Mouse (Mus musculus): Measurements from ENCODE around the gene Wnt3a. TPM values are rescaled to one million over a fixed set of nuclear protein-coding genes. Genes with fewer than 3 reads are reported as not detected.

Gene Wnt3a
- polyA plus RNA-seq, 1 experiment from 2014 or later: not detected

- peak; percentile 86 for TF ChIP-seq CTCF (IDR thresholded peaks at IDR 0.05; ENCODE audit: low read depth)
- peak; percentile 68 for ATAC-seq
- H3K4me1 ChIP-seq (replicated peaks; ENCODE audit: control insufficient read depth, insufficient read depth, low read length): 0 out of 2 replicates have a peak, but pooled peaks cover 3% of the 10 kb centered on the region
- H3K36me3 ChIP-seq (ENCODE audit: control insufficient read depth, insufficient read depth): peaks cover 49% of the 10 kb centered on the region
- peak overlapping the region; percentile 97 for H3K27ac ChIP-seq (ENCODE audit: low read depth, low read length)
- peak overlapping the region; percentile 83 for H3K9ac ChIP-seq (ENCODE audit: low read depth, low read length)
- WGBS: 8% methylated on average over 18 of the region's 18 CpGs
- peak overlapping the region; percentile 90 for H3K4me3 ChIP-seq (ENCODE audit: low read depth, low read length)
- no peaks in the 10 kb centered on the region for H3K27me3 ChIP-seq (replicated peaks; ENCODE audit: control insufficient read depth, insufficient read depth, low read length)
- no peaks in the 10 kb centered on the region for H3K9me3 ChIP-seq (ENCODE audit: control insufficient read depth)
- peak overlapping the region; percentile 85 for H3K4me2 ChIP-seq (replicated peaks; ENCODE audit: low read depth)
These were observed 81.5 kb downstream of the Wnt3a start for GRCm38 (mm10) chr11:59209003-59209441.

GRCm38 (mm10) chr11:59208153-59208831, 82.3 kb downstream of the Wnt3a start, which contains the start of gene 2310033P09Rik:
TSS of gene 2310033P09Rik (plus strand) at chr11:59208321.
- Histone ChIP-seq H3K4me2 (replicated peaks; ENCODE audit: low read depth) (peak within 1 kb of the TSS; percentile 85), H3K27ac (ENCODE audit: low read depth, low read length) (peak within 1 kb of the TSS; percentile 97), H3K27me3 (replicated peaks; ENCODE audit: control insufficient read depth, insufficient read depth, low read length) (no peaks in the 10 kb centered on the region), H3K9me3 (ENCODE audit: control insufficient read depth) (no peaks in the 10 kb centered on the region), H3K9ac (ENCODE audit: low read depth, low read length) (peak within 1 kb of the TSS; percentile 83), H3K4me1 (replicated peaks; ENCODE audit: control insufficient read depth, insufficient read depth, low read length) (0 out of 2 replicates have a peak, but pooled peaks cover 3% of the 10 kb centered on the region), H3K4me3 (ENCODE audit: low read depth, low read length) (peak within 1 kb of the TSS; percentile 90), H3K36me3 (ENCODE audit: control insufficient read depth, insufficient read depth) (peaks cover 49% of the 10 kb centered on the region)
- ATAC-seq: peak; percentile 74
- peak; percentile 25; the same call in 1 of the 2 replicates for TF ChIP-seq CTCF (IDR thresholded peaks at IDR 0.05; ENCODE audit: low read depth)
- WGBS: under 1% methylated on average over 67 of the region's 67 CpGs

GRCm38 (mm10) chr11:59202081-59202995, 88.2 kb downstream of the Wnt3a start, which contains the start of gene Mrpl55:
TSS of gene Mrpl55 (plus strand) at chr11:59202486.
- Histone ChIP-seq H3K9me3 (ENCODE audit: control insufficient read depth) (no peaks in the 10 kb centered on the region), H3K9ac (ENCODE audit: low read depth, low read length) (peak within 1 kb of the TSS; percentile 81), H3K36me3 (ENCODE audit: control insufficient read depth, insufficient read depth) (peaks cover 23% of the 10 kb centered on the region), H3K4me2 (replicated peaks; ENCODE audit: low read depth) (peak within 1 kb of the TSS; percentile 87), H3K4me3 (ENCODE audit: low read depth, low read length) (peak within 1 kb of the TSS; percentile 92), H3K27ac (ENCODE audit: low read depth, low read length) (peak within 1 kb of the TSS; percentile 64), H3K4me1 (replicated peaks; ENCODE audit: control insufficient read depth, insufficient read depth, low read length) (peaks cover 9% of the 10 kb centered on the region; the same call in 1 of the 2 replicates), H3K27me3 (replicated peaks; ENCODE audit: control insufficient read depth, insufficient read depth, low read length) (no peaks in the 10 kb centered on the region)
- TF ChIP-seq CTCF (IDR thresholded peaks at IDR 0.05; ENCODE audit: low read depth): no peak
- under 1% methylated on average over 63 of the region's 63 CpGs for WGBS
- peak; percentile 91 for ATAC-seq

GRCm38 (mm10) chr11:59201216-59202002, 89.1 kb downstream of the Wnt3a start:
- Histone ChIP-seq H3K4me3 (ENCODE audit: low read depth, low read length) (peak overlapping the region; percentile 92), H3K4me2 (replicated peaks; ENCODE audit: low read depth) (peak overlapping the region; percentile 87), H3K9ac (ENCODE audit: low read depth, low read length) (peak overlapping the region; percentile 81), H3K27ac (ENCODE audit: low read depth, low read length) (peak overlapping the region; percentile 64), H3K9me3 (ENCODE audit: control insufficient read depth) (no peaks in the 10 kb centered on the region), H3K27me3 (replicated peaks; ENCODE audit: control insufficient read depth, insufficient read depth, low read length) (no peaks in the 10 kb centered on the region), H3K36me3 (ENCODE audit: control insufficient read depth, insufficient read depth) (peaks cover 21% of the 10 kb centered on the region), H3K4me1 (replicated peaks; ENCODE audit: control insufficient read depth, insufficient read depth, low read length) (peaks cover 9% of the 10 kb centered on the region; the same call in 1 of the 2 replicates)
- ATAC-seq: no peak
- TF ChIP-seq CTCF (IDR thresholded peaks at IDR 0.05; ENCODE audit: low read depth): no peak
- 25% methylated on average over 16 of the region's 16 CpGs for WGBS

Small RNA genes lying within 50 kb of the gene (microRNA-seq; reads per million reads assigned to microRNA genes)
- not detected for gene Gm24756

Other genes with a start within 250 kb of the Wnt3a start
- 0.16 and 0.23 TPM in 2 replicates for gene Obscn, start 154.3 kb downstream of the Wnt3a start, polyA plus RNA-seq (2015; fragmentation: Nextera tagmentation; extraction: Ambion mirVana)
- 3.4 and 4.1 TPM in 2 replicates for gene Iba57, start 127.0 kb downstream of the Wnt3a start, polyA plus RNA-seq (2015; fragmentation: Nextera tagmentation; extraction: Ambion mirVana)
- gene Gjc2, start 107.5 kb downstream of the Wnt3a start, polyA plus RNA-seq (2015; fragmentation: Nextera tagmentation; extraction: Ambion mirVana): 2.2 and 2.3 TPM in 2 replicates
- gene Guk1, start 98.5 kb downstream of the Wnt3a start, polyA plus RNA-seq (2015; fragmentation: Nextera tagmentation; extraction: Ambion mirVana): 110 and 119 TPM in 2 replicates
- gene Mrpl55, start 88.3 kb downstream of the Wnt3a start, polyA plus RNA-seq (2015; fragmentation: Nextera tagmentation; extraction: Ambion mirVana): 87.1 and 96.5 TPM in 2 replicates
- gene 2310033P09Rik, start 82.4 kb downstream of the Wnt3a start, polyA plus RNA-seq (2015; fragmentation: Nextera tagmentation; extraction: Ambion mirVana): 24.1 and 30.6 TPM in 2 replicates
- gene Arf1, start 62.5 kb downstream of the Wnt3a start, polyA plus RNA-seq (2015; fragmentation: Nextera tagmentation; extraction: Ambion mirVana): 574 and 605 TPM in 2 replicates
- 2.2 and 2.4 TPM in 2 replicates for gene Wnt9a, start 16.2 kb upstream of the Wnt3a start, polyA plus RNA-seq (2015; fragmentation: Nextera tagmentation; extraction: Ambion mirVana)
- gene Prss38, start 84.9 kb upstream of the Wnt3a start, polyA plus RNA-seq (2015; fragmentation: Nextera tagmentation; extraction: Ambion mirVana): not detected in 2 replicates
- 4.1 and 4.4 TPM in 2 replicates for gene Jmjd4, start 159.3 kb upstream of the Wnt3a start, polyA plus RNA-seq (2015; fragmentation: Nextera tagmentation; extraction: Ambion mirVana)
- gene Snap47, start 160.4 kb upstream of the Wnt3a start, polyA plus RNA-seq (2015; fragmentation: Nextera tagmentation; extraction: Ambion mirVana): 37.3 and 39.6 TPM in 2 replicates
- 1.8 and 2.1 TPM in 2 replicates for gene Zfp867, start 181.7 kb upstream of the Wnt3a start, polyA plus RNA-seq (2015; fragmentation: Nextera tagmentation; extraction: Ambion mirVana)
- 5.4 and 6.2 TPM in 2 replicates for gene Zkscan17, start 236.0 kb upstream of the Wnt3a start, polyA plus RNA-seq (2015; fragmentation: Nextera tagmentation; extraction: Ambion mirVana)